24 mouse cellular contexts compared by ENCODE assay signal in the genomic region with DNA sequence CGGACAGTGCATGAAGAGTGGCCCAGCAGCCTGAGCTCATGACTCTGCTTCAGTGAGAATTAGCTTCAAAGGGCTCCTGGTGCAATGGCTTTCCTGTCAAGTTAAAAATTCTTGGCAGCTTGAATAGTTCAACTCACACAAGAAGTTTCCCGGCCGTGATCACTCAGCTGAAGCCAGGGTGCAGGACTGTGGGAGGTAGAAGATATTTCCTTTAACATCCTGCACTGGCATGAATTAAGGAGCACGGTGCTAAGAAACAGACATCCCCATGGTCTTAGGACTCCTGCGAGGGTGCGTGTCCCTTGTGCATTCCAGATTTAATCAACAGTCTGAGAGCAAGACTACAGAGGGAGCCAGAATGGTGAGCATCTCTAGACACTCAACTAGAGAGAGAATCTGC.
DNase-seq lines count a peak whose midpoint lies in the region; ATAC-seq and TF ChIP-seq lines count a peak whose summit lies in the region.
"Had no signal": no experiment of that assay in that cellular context is flagged by ENCODE, and none has a peak within 500 bp of the region (broad histone marks: within the 10 kb centered on the region; RNA-seq: fewer than 3 reads in every experiment).

No protein-coding gene starts in this region.

- ATAC-seq in kidney, embryonic 15.5 days (replicated peaks; ENCODE audit: low FRiP score) = peak; percentile 50; the same call in 1 of the 2 replicates
- ATAC-seq in kidney, postnatal 0 days (replicated peaks; ENCODE audit: low FRiP score, low read depth) = no peak
- ATAC-seq in kidney, embryonic 14.5 days (ENCODE audit: low FRiP score, low TSS enrichment) = no peak
- ATAC-seq: CD4-positive, CD25-positive, alpha-beta regulatory T cell, adult 4 months; forebrain, embryonic 13.5 days; forebrain, embryonic 15.5 days had no signal

- H3K9ac ChIP-seq in kidney, embryonic 15.5 days = no peak overlapping the region
- H3K9ac ChIP-seq in kidney, postnatal 0 days (ENCODE audit: low read depth, low read length) = no peak overlapping the region
- no peak overlapping the region for H3K9ac ChIP-seq in kidney, embryonic 14.5 days (ENCODE audit: low read depth, low read length)
- H3K9ac ChIP-seq: embryonic facial prominence, embryonic 12.5 days; forebrain, embryonic 13.5 days; forebrain, embryonic 15.5 days had no signal

- H3K9me3 ChIP-seq in kidney, embryonic 15.5 days (replicated peaks) = no peaks in the 10 kb centered on the region
- no peaks in the 10 kb centered on the region for H3K9me3 ChIP-seq in kidney, postnatal 0 days (replicated peaks; ENCODE audit: low read length)
- H3K9me3 ChIP-seq in kidney, embryonic 14.5 days (ENCODE audit: control insufficient read depth, low read length) = no peaks in the 10 kb centered on the region
- H3K9me3 ChIP-seq: embryonic facial prominence, embryonic 10.5 days; embryonic facial prominence, embryonic 12.5 days; forebrain, embryonic 13.5 days; forebrain, embryonic 15.5 days had no signal

- no peaks in the 10 kb centered on the region for H3K36me3 ChIP-seq in kidney, adult 2 months (ENCODE audit: control insufficient read depth, insufficient read depth, low read length)
- no peaks in the 10 kb centered on the region for H3K36me3 ChIP-seq in kidney, embryonic 15.5 days
- H3K36me3 ChIP-seq in kidney, postnatal 0 days (ENCODE audit: insufficient read depth, low read length) = no peaks in the 10 kb centered on the region
- no peaks in the 10 kb centered on the region for H3K36me3 ChIP-seq in kidney, embryonic 14.5 days (ENCODE audit: control insufficient read depth, insufficient read depth, low read length)
- H3K36me3 ChIP-seq: embryonic facial prominence, embryonic 10.5 days; embryonic facial prominence, embryonic 12.5 days; forebrain, embryonic 15.5 days; G1E had no signal

- no peak overlapping the region for H3K27ac ChIP-seq in kidney, adult 2 months (ENCODE audit: insufficient read depth, low read depth, low read length)
- no peak overlapping the region for H3K27ac ChIP-seq in kidney, embryonic 15.5 days
- H3K27ac ChIP-seq in kidney, postnatal 0 days = no peak overlapping the region
- H3K27ac ChIP-seq in kidney, embryonic 14.5 days (ENCODE audit: low read depth, low read length) = no peak overlapping the region
- H3K27ac ChIP-seq: embryonic facial prominence, embryonic 10.5 days; embryonic facial prominence, embryonic 12.5 days; forebrain, embryonic 13.5 days; forebrain, embryonic 15.5 days had no signal

- no peak overlapping the region for H3K4me2 ChIP-seq in kidney, embryonic 15.5 days
- H3K4me2 ChIP-seq in kidney, postnatal 0 days (ENCODE audit: low read length) = no peak overlapping the region
- H3K4me2 ChIP-seq in kidney, embryonic 14.5 days (replicated peaks; ENCODE audit: low read depth, low read length) = no peak overlapping the region
- H3K4me2 ChIP-seq: embryonic facial prominence, embryonic 12.5 days; forebrain, embryonic 13.5 days; forebrain, embryonic 15.5 days had no signal

- no peak for TF ChIP-seq CTCF in kidney, adult 2 months (conservative IDR thresholded peaks at IDR 0.05; ENCODE audit: insufficient read depth, insufficient read length, low read depth, low read length)
- TF ChIP-seq CTCF in kidney, postnatal 0 days (IDR thresholded peaks at IDR 0.05; ENCODE audit: low read depth) = no peak

- no peak overlapping the region for H3K4me3 ChIP-seq in kidney, adult 2 months (ENCODE audit: insufficient read depth, low read depth, low read length)
- no peak overlapping the region for H3K4me3 ChIP-seq in kidney, embryonic 15.5 days (replicated peaks)
- no peak overlapping the region for H3K4me3 ChIP-seq in kidney, postnatal 0 days (replicated peaks; ENCODE audit: low read depth, low read length)
- H3K4me3 ChIP-seq in kidney, embryonic 14.5 days (ENCODE audit: low read length) = no peak overlapping the region
- H3K4me3 ChIP-seq: embryonic facial prominence, embryonic 10.5 days; embryonic facial prominence, embryonic 12.5 days; forebrain, embryonic 13.5 days; forebrain, embryonic 15.5 days had no signal

- 31% methylated on average over 6 of the region's 6 CpGs for WGBS in kidney, adult 2 months
- WGBS in kidney, embryonic 15.5 days = 31% methylated on average over 6 of the region's 6 CpGs
- 33% methylated on average over 6 of the region's 6 CpGs for WGBS in kidney, postnatal 0 days
- WGBS in kidney, embryonic 14.5 days = 50% methylated on average over 6 of the region's 6 CpGs

- H3K4me1 ChIP-seq in kidney, adult 2 months (ENCODE audit: control insufficient read depth, insufficient read depth, low read length) = no peaks in the 10 kb centered on the region; the same call in 1 of the 2 replicates
- H3K4me1 ChIP-seq in kidney, embryonic 15.5 days = no peaks in the 10 kb centered on the region
- no peaks in the 10 kb centered on the region for H3K4me1 ChIP-seq in kidney, postnatal 0 days (replicated peaks; ENCODE audit: insufficient read depth, low read length)
- no peaks in the 10 kb centered on the region for H3K4me1 ChIP-seq in kidney, embryonic 14.5 days (ENCODE audit: control insufficient read depth, insufficient read depth, low read length)
- H3K4me1 ChIP-seq: embryonic facial prominence, embryonic 12.5 days; forebrain, embryonic 13.5 days had no signal

- DNase-seq in kidney, adult 2 months = peak; percentile 22
- no peak for DNase-seq in kidney, postnatal 14 days
- no peak for DNase-seq in kidney, adult 11 months
- peak; percentile 20 for DNase-seq in kidney, postnatal 0 days (ENCODE audit: low spot score)
- peak; percentile 11 to 33 for DNase-seq in kidney, postnatal 4 days
- DNase-seq in thymus, postnatal 36 days = no peak
- DNase-seq: adrenal gland, adult 2 months; adrenal gland, postnatal 10 days; adrenal gland, postnatal 36 days; B cell, adult 2 months; cerebellum, adult 11-12 months; cerebellum, adult 2 months; cerebellum, adult 9-10 months; cerebellum, postnatal 10 days; cerebellum, postnatal 25 days had no signal

- TF ChIP-seq POLR2A in kidney, adult 2 months (IDR thresholded peaks at IDR 0.05; ENCODE audit: low read depth, low read length) = no peak

- H3K27me3 ChIP-seq in kidney, adult 2 months (replicated peaks; ENCODE audit: control insufficient read depth, insufficient read depth, low read length) = no peaks in the 10 kb centered on the region
- no peaks in the 10 kb centered on the region for H3K27me3 ChIP-seq in kidney, embryonic 15.5 days
- no peaks in the 10 kb centered on the region for H3K27me3 ChIP-seq in kidney, postnatal 0 days (ENCODE audit: insufficient read depth, low read length)
- H3K27me3 ChIP-seq in kidney, embryonic 14.5 days (ENCODE audit: control insufficient read depth, insufficient read depth, low read length) = no peaks in the 10 kb centered on the region
- H3K27me3 ChIP-seq: CH12.LX; embryonic facial prominence, embryonic 12.5 days; forebrain, embryonic 13.5 days; forebrain, embryonic 15.5 days had no signal

Comparison
In these comparisons a context has a peak if more than half of its experiments do, and no peak if none do; other contexts are left out.
1. DNase-seq: peak in kidney, adult 2 months (single experiment), kidney, postnatal 0 days (single experiment) and kidney, postnatal 4 days (2 of 2); none in kidney, postnatal 14 days (single experiment), kidney, adult 11 months (single experiment) and thymus, postnatal 36 days (0 of 2).